Mouse (Mus musculus) embryonic facial prominence, embryonic 13.5 days (tissue): ENCODE data around the gene Ctnnbl1. TPM values are rescaled to one million over a fixed set of nuclear protein-coding genes. Genes with fewer than 3 reads are reported as not detected.

Experiments used
- ATAC-seq: fragments of 200-750 bp; cut with Nextera tagmentation; 2 replicates; pipeline ENCODE4 v1.8.0; 2017; ENCODE audit warnings: low read depth; ENCODE audit not compliant: insufficient number of reproducible peaks, insufficient read depth, low FRiP score, low TSS enrichment
- H3K27ac ChIP-seq: fragments of 300-500 bp; sonication (generic); 2 replicates; pipeline ENCODE4 v1.5.1; 2015; ENCODE audit warnings: moderate library complexity, mild to moderate bottlenecking, inconsistent platforms
- H3K27me3 ChIP-seq: fragments of 300-500 bp; sonication (generic); 2 replicates; pipeline ENCODE4 v1.6.1; 2015; ENCODE audit warnings: mild to moderate bottlenecking, inconsistent platforms
- H3K36me3 ChIP-seq: fragments of 300-500 bp; sonication (generic); 2 replicates; pipeline ENCODE4 v1.6.1; 2015; ENCODE audit warnings: mild to moderate bottlenecking, inconsistent platforms
- H3K4me1 ChIP-seq: fragments of 300-500 bp; sonication (generic); 2 replicates; pipeline ENCODE4 v1.6.1; 2015; ENCODE audit warnings: inconsistent platforms
- H3K4me2 ChIP-seq: fragments of 300-500 bp; sonication (generic); 2 replicates; pipeline ENCODE4 v1.6.1; 2015; ENCODE audit warnings: moderate library complexity, mild to moderate bottlenecking, inconsistent platforms
- H3K4me3 ChIP-seq: fragments of 300-500 bp; sonication (generic); 2 replicates; pipeline ENCODE4 v1.5.1; 2015; ENCODE audit warnings: mild to moderate bottlenecking, inconsistent platforms
- H3K9ac ChIP-seq: fragments of 300-500 bp; sonication (generic); 2 replicates; pipeline ENCODE4 v1.6.1; 2015; ENCODE audit warnings: mild to moderate bottlenecking, inconsistent platforms
- H3K9me3 ChIP-seq: fragments of 300-500 bp; sonication (generic); 2 replicates; pipeline ENCODE4 v1.6.1; 2016; ENCODE audit warnings: inconsistent platforms
- WGBS: fragments of 180-500 bp; shearing (Covaris S2); methylation state at CpG from one replicate; pipeline ENCODE4 v1.1.7; 2015; ENCODE audit warnings: mixed read lengths; 5-methylcytosine and 5-hydroxymethylcytosine counted together
- polyA plus RNA-seq: library from polyadenylated mRNA; unstranded; fragments of >200 nt; fragmentation: Nextera tagmentation; extraction: Ambion mirVana; gene quantifications from 2 replicates; pipeline ENCODE4 v1.2.1, GENCODE M21; 2015

The Ctnnbl1 gene
- polyA plus RNA-seq, 1 experiment from 2014 or later: 68.9 TPM

DNA sequence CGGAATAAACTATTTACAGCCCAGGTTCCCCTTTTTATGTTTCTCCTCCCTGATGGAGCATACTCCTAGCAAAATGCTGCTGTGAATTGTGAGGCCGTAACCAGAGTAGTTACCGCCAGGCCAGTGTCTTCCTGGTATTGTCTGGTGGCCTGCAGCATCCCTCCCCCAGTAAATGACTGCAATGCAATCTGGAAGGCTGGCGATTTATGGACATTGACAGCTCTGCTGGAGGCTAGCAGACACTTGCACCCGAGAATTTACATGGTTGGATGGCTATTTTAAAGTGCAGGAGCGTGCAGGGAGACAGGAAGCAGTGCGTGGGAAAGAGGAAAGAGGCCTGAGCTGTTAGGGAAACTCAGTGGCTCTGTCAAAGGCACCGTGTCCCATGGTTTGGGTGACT lies 99.8 kb downstream of the Ctnnbl1 start:
- WGBS: 77% methylated on average over 8 of the region's 8 CpGs
- Histone ChIP-seq H3K9me3 (no peaks in the 10 kb centered on the region), H3K4me3 (no peak overlapping the region), H3K27me3 (no peaks in the 10 kb centered on the region), H3K9ac (no peak overlapping the region), H3K27ac (no peak overlapping the region), H3K36me3 (peaks cover 21% of the 10 kb centered on the region), H3K4me1 (peaks cover 10% of the 10 kb centered on the region), H3K4me2 (no peak overlapping the region)
- no peak for ATAC-seq

DNA sequence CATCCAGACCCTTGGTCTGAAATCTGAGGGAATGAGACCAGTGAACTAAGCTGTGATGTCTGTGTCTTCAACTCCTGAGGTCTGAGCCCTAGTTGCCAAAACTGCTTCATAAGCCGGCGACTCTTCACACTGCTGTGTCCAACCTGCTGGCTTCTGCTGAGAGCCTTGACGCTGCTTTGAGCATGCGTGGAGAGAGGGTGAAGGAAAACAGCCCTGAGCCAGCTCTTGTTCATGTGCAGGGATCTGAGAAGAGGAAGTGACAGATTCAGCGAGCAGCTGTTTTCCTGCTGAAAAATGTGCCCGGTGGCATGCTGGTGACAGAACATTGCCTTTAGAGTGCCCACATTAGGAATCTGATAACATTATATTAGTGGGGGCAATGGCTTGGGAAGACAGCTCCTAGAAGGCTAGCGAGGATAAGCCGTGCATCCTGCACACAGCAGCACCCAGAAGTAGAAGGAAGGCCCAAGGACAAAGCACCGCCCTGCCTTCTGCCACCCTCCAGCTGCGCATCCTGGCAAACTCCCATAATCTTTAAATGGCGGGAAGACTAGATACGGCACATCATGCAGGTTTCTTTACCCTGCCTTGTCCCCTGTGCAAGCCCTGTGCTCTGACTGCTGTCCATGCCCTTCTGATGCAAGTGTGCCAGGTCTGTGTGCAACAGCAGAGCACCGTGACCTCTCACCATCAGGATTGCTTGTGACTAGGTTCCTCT lies 101.2 kb downstream of the Ctnnbl1 start:
- no peak for ATAC-seq
- Histone ChIP-seq H3K4me2 (no peak overlapping the region), H3K27me3 (no peaks in the 10 kb centered on the region), H3K4me1 (peaks cover 10% of the 10 kb centered on the region), H3K27ac (no peak overlapping the region), H3K9ac (no peak overlapping the region), H3K4me3 (no peak overlapping the region), H3K36me3 (peaks cover 21% of the 10 kb centered on the region), H3K9me3 (no peaks in the 10 kb centered on the region)
- WGBS: 92% methylated on average over 13 of the region's 13 CpGs

DNA sequence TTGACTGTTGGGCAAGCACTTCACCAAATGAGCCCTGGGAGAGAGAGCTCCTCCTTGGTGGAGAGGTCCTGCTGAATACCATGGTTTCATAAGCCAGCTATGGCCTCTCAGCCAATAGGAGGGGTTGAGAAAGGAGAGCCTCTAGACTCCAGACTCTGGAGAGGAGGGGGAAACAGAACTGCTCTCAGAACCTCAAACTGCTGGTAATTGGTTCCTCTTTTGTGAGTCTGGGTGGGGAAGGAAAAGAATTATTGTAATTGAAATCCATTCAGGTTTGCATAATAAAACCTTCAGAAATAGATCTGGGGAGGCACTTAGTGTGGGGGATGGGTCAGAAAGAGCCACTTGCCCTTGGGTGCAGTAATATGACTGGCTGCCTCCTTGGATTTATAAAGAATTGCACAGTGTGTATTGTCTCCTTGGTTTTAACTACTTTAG lies 103.5 kb downstream of the Ctnnbl1 start:
- no peak for ATAC-seq
- H3K36me3 ChIP-seq: peaks cover 21% of the 10 kb centered on the region
- no peak overlapping the region for H3K4me2 ChIP-seq
- no peaks in the 10 kb centered on the region for H3K27me3 ChIP-seq
- H3K4me3 ChIP-seq: no peak overlapping the region
- no peak overlapping the region for H3K27ac ChIP-seq
- peaks cover 10% of the 10 kb centered on the region for H3K4me1 ChIP-seq
- no peaks in the 10 kb centered on the region for H3K9me3 ChIP-seq
- no peak overlapping the region for H3K9ac ChIP-seq

DNA sequence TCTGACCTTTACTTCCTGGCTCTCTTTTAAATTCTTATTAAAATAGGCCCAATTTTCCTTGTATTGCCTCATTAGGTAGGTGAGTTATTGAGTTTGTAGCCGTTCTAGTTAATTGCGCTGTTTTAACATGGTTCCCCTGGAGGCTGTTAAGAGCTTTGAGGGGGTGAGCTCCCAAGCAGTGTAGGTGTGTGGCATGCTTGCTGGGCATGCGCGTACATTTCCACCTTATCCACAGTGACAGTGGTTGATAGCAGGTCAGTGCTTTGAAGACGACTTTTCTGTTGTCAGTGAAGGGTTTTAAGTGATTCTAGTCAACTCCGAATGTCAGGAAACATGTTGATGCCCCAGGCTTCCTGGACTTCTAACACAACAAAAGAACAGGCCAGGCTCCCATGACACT lies 103.9 kb downstream of the Ctnnbl1 start:
- Histone ChIP-seq H3K9me3 (no peaks in the 10 kb centered on the region), H3K27me3 (no peaks in the 10 kb centered on the region), H3K36me3 (peaks cover 21% of the 10 kb centered on the region), H3K4me1 (peaks cover 10% of the 10 kb centered on the region), H3K4me3 (no peak overlapping the region), H3K9ac (no peak overlapping the region), H3K27ac (no peak overlapping the region), H3K4me2 (no peak overlapping the region)
- ATAC-seq: no peak
- 59% methylated on average over 6 of the region's 6 CpGs for WGBS

DNA sequence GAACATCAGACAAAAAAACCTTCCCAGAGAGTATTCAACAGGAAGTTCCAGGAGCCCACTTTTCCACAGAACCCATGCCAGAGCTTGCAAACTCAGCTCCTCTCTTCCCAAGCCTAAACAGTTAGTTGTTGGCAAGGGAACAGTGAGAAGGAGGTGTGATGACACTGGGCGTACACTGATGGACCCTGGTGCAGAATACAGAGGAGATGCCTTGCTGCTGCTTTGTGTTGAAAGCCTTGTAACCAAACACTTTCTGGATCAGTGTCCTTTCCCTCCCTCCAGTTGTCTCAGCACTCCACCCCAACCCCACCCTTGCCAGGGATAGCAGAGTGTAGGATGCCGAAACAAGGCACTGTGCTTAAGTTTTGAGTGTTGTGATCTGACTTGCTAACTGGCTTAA lies 107.5 kb downstream of the Ctnnbl1 start:
- 0 out of 2 replicates have a peak overlapping the region, but pooled peaks have one; percentile 7 for H3K27ac ChIP-seq
- 64% methylated on average over 2 of the region's 2 CpGs for WGBS
- H3K36me3 ChIP-seq: no peaks in the 10 kb centered on the region
- H3K4me2 ChIP-seq: no peak overlapping the region
- no peaks in the 10 kb centered on the region for H3K9me3 ChIP-seq
- no peaks in the 10 kb centered on the region for H3K27me3 ChIP-seq
- H3K9ac ChIP-seq: no peak overlapping the region
- H3K4me1 ChIP-seq: peaks cover 10% of the 10 kb centered on the region
- no peak for ATAC-seq
- no peak overlapping the region for H3K4me3 ChIP-seq

DNA sequence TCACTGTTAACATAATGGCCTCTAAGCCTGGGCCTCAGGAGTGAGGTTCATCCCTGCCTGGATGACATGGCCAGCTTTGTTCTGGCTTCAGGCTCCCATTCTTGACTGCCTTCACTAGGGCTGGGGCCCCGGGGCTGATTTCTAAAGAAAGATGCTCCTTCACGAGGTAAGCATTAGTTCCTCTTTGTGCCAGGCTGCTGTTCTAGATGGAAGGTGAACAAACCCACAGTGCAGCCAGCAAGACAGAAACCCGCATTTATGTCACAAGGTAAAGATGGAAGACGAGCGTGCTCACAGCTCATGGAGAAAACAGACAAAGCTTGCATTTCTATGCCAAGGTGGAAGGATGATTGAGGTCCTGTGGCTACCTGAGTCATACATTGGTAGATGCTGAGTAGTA lies 108.6 kb downstream of the Ctnnbl1 start:
- H3K4me1 ChIP-seq: 0 out of 2 replicates have a peak, but pooled peaks cover 4% of the 10 kb centered on the region
- no peak for ATAC-seq
- H3K9me3 ChIP-seq: no peaks in the 10 kb centered on the region
- H3K4me3 ChIP-seq: no peak overlapping the region
- H3K36me3 ChIP-seq: no peaks in the 10 kb centered on the region
- H3K27me3 ChIP-seq: no peaks in the 10 kb centered on the region
- H3K27ac ChIP-seq: no peak overlapping the region
- WGBS: 82% methylated on average over 5 of the region's 5 CpGs
- no peak overlapping the region for H3K9ac ChIP-seq
- no peak overlapping the region for H3K4me2 ChIP-seq

DNA sequence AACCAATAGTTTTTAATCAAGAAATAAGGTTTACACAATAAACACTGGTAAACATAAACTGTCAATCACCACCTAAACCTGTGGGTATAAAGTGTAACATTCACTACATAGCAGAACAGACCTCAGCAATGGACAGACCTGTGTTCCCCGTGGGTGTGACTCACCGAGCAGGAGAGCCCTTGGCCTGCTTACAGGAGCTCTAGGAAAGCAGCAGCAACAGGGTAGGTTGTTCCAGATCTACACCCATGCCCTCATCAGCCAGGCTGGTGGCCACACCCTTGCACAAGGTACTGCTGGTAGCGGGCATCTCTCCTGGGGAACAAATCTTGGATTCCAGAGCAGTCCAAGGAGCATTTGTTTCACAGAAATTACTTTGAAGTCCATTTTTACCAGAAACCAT lies 115.9 kb downstream of the Ctnnbl1 start:
- H3K27ac ChIP-seq: no peak overlapping the region
- peaks cover 4% of the 10 kb centered on the region; the same call in 1 of the 2 replicates for H3K4me1 ChIP-seq
- WGBS: 72% methylated on average over 3 of the region's 3 CpGs
- H3K36me3 ChIP-seq: no peaks in the 10 kb centered on the region
- no peak overlapping the region for H3K4me3 ChIP-seq
- H3K27me3 ChIP-seq: no peaks in the 10 kb centered on the region
- H3K9me3 ChIP-seq: no peaks in the 10 kb centered on the region
- ATAC-seq: no peak
- H3K9ac ChIP-seq: no peak overlapping the region
- H3K4me2 ChIP-seq: no peak overlapping the region

DNA sequence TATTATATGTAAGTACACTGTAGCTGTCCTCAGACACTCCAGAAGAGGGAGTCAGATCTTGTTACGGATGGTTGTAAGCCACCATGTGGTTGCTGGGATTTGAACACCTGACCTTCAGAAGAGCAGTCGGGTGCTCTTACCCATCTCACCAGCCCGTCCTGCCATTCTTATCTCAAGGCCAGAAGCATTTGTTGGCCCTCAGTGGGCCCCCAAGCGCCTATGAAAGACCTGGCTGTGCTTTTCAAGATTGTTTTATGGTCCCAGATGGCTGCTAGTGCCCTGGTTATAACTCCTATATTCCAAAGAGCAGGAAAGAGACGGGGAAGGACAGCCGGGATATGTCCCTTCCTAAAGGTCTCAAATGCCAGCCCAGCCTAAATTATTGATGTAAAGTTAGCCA lies 118.6 kb downstream of the Ctnnbl1 start:
- Histone ChIP-seq H3K36me3 (no peaks in the 10 kb centered on the region), H3K9ac (no peak overlapping the region), H3K27ac (no peak overlapping the region), H3K9me3 (no peaks in the 10 kb centered on the region), H3K4me1 (peaks cover 10% of the 10 kb centered on the region; the same call in 1 of the 2 replicates), H3K4me2 (no peak overlapping the region), H3K4me3 (no peak overlapping the region), H3K27me3 (no peaks in the 10 kb centered on the region)
- ATAC-seq: no peak
- WGBS: 87% methylated on average over 6 of the region's 6 CpGs

DNA sequence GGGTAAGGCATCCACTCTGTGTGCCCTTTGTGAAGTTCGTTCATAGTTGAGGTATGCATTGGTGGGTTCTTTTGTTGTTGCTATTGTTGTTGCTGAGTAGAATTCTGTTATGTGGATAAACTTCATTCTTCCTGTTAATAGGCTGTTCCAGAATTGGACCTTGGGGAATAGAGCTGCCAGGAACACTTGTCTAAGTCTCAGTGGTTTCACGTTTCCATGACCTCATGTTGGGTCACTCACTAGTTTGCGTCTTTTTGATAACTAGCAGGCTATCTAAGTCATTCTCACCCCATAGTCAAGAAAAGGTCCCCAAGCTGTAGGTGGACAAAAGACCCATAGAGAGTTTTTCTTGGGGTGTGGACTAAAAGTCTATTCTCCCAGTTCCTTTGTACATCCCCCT lies 120.3 kb downstream of the Ctnnbl1 start:
- H3K27ac ChIP-seq: no peak overlapping the region
- H3K4me1 ChIP-seq: peaks cover 15% of the 10 kb centered on the region; the same call in 1 of the 2 replicates
- no peaks in the 10 kb centered on the region for H3K9me3 ChIP-seq
- no peak overlapping the region for H3K4me2 ChIP-seq
- H3K4me3 ChIP-seq: no peak overlapping the region
- no peak for ATAC-seq
- H3K36me3 ChIP-seq: no peaks in the 10 kb centered on the region
- 67% methylated on average over 3 of the region's 3 CpGs for WGBS
- no peaks in the 10 kb centered on the region for H3K27me3 ChIP-seq
- no peak overlapping the region for H3K9ac ChIP-seq

DNA sequence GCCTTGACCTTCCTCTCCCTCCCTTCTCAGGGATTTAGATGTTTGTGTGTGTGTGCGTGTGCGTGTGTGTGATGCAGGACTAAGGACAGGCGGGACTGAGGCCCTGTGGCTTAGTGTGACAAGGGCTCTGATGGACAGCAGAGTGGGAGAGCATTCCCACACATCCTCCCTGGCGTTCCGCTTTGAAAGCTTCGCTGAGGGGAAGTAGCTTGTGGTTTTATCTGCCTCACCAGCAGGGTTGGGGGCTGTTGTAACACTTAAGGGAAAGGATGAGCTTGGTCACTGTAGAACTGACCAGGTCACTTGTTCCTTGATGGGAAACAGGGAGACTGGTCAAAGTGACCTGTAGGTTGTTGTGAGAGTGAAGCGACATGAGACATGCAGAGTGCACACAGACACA lies 121.1 kb downstream of the Ctnnbl1 start:
- Histone ChIP-seq H3K4me1 (peaks cover 12% of the 10 kb centered on the region; the same call in 1 of the 2 replicates), H3K4me3 (no peak overlapping the region), H3K9ac (no peak overlapping the region), H3K36me3 (no peaks in the 10 kb centered on the region), H3K4me2 (no peak overlapping the region), H3K27me3 (no peaks in the 10 kb centered on the region), H3K9me3 (no peaks in the 10 kb centered on the region), H3K27ac (no peak overlapping the region)
- 75% methylated on average over 7 of the region's 7 CpGs for WGBS
- no peak for ATAC-seq

DNA sequence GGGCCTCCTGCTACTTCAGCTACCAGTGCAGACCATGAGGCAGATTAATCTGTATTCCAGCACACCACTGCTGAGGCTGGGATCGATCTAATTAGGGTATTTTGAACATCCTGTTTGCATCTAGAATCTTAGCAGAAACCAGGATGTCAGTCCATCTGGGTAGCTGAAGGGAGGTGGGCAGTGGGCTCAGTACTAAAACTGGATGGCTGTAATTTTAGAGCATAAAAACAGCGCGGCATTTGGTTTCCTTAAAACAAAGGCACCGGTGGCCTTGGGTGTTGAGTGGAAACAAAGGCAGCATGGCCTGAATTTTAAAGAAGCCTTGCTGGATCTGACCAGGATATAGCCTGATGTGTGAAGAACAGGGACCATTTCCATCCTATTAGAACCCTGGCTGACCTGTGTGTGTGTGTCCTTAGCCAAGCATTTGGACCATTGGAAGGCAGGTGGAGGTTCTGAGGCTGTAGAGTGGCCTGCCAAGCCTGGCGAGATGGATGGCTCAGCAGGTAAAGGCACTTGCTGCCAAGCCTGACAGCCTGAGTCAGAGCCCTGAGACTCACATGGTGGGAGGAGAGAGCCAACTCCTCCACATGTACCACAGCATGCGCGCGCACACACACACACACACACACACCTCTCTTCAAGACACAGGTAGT lies 122.0 kb downstream of the Ctnnbl1 start:
- no peak overlapping the region for H3K27ac ChIP-seq
- H3K4me1 ChIP-seq: peaks cover 11% of the 10 kb centered on the region; the same call in 1 of the 2 replicates
- ATAC-seq: no peak
- H3K4me3 ChIP-seq: no peak overlapping the region
- no peaks in the 10 kb centered on the region for H3K27me3 ChIP-seq
- H3K36me3 ChIP-seq: no peaks in the 10 kb centered on the region
- H3K4me2 ChIP-seq: no peak overlapping the region
- H3K9ac ChIP-seq: no peak overlapping the region
- WGBS: 79% methylated on average over 8 of the region's 8 CpGs
- H3K9me3 ChIP-seq: no peaks in the 10 kb centered on the region

DNA sequence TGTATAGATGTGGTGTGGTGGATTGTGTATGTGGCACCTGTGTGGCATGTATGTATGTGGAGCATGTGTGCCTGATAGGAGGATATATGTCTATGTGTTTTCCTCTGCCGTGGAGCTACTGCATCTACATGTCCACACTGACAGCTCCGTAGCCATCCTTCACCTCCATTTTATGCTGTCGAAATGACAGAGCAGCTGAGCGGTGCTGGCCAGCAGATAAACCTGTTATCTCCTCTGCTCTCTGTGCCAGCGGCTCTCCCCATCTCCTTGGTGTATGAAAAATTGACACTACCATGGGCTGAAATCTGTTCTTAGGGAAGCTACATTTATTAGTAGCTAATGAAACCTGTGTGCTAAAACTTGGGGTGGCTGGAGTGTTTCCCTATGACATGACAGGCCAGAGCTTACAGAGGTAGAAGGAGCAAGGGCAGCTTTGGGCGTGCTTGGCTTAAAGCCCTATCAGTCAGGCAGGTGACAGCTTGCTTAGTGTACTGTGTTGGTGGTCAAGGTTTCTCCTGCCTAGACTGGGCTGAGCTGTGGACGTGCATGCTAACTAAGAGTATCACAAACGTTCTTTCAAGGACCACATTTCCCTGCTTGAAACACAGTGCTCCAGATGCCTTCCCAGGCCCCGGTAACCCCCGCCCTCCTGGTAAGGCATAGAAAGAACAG lies 124.2 kb downstream of the Ctnnbl1 start:
- Histone ChIP-seq H3K9ac (no peak overlapping the region), H3K27ac (no peak overlapping the region), H3K9me3 (no peaks in the 10 kb centered on the region), H3K4me1 (peaks cover 13% of the 10 kb centered on the region; the same call in 1 of the 2 replicates), H3K4me2 (no peak overlapping the region), H3K4me3 (no peak overlapping the region), H3K36me3 (no peaks in the 10 kb centered on the region), H3K27me3 (no peaks in the 10 kb centered on the region)
- ATAC-seq: no peak
- 82% methylated on average over 10 of the region's 10 CpGs for WGBS
